Mouse (Mus musculus): Measurements from ENCODE around the gene Dupd1. TPM values are rescaled to one million over a fixed set of nuclear protein-coding genes. Genes with fewer than 3 reads are reported as not detected.

Dupd1 gene
- polyA plus RNA-seq, 1 experiment from 2014 or later = not detected

GRCm38 (mm10) chr14:21746251-21746650, 31.9 kb upstream of the Dupd1 start:
- 69% methylated on average over 8 of the region's 8 CpGs for WGBS (ENCODE audit: insufficient replicate concordance)

GRCm38 (mm10) chr14:21745149-21745548, 30.8 kb upstream of the Dupd1 start:
- 47% methylated on average over 5 of the region's 5 CpGs for WGBS (ENCODE audit: insufficient replicate concordance)
- H3K27ac ChIP-seq = no peak overlapping the region
- 0 out of 2 replicates have a peak, but pooled peaks cover 5% of the 10 kb centered on the region for H3K27me3 ChIP-seq
- ATAC-seq (ENCODE audit: low read depth) (peak; percentile 6; the same call in 1 of the 2 replicates), DNase-seq (no peak)
- no peaks in the 10 kb centered on the region for H3K9me3 ChIP-seq (replicated peaks)
- H3K9ac ChIP-seq = no peak overlapping the region
- no peak overlapping the region for H3K4me2 ChIP-seq
- H3K36me3 ChIP-seq = no peaks in the 10 kb centered on the region
- H3K4me1 ChIP-seq (replicated peaks) = peaks cover 15% of the 10 kb centered on the region
- H3K4me3 ChIP-seq (replicated peaks) = no peak overlapping the region

More at GRCm38 (mm10) chr14:21746251-21746650, 31.9 kb upstream of the Dupd1 start:
- Histone ChIP-seq H3K4me3 (replicated peaks) (no peak overlapping the region), H3K9ac (no peak overlapping the region), H3K27me3 (no peaks in the 10 kb centered on the region), H3K9me3 (replicated peaks) (no peaks in the 10 kb centered on the region), H3K27ac (no peak overlapping the region), H3K36me3 (no peaks in the 10 kb centered on the region), H3K4me2 (no peak overlapping the region), H3K4me1 (replicated peaks) (peaks cover 19% of the 10 kb centered on the region)
- ATAC-seq (ENCODE audit: low read depth) (no peak), DNase-seq (no peak)

- 79% methylated on average over 1 of the region's 1 CpGs for WGBS (ENCODE audit: insufficient replicate concordance)
These were observed 29.8 kb upstream of the Dupd1 start for GRCm38 (mm10) chr14:21744169-21744568.

GRCm38 (mm10) chr14:21742441-21742840, 28.1 kb upstream of the Dupd1 start:
- H3K27ac ChIP-seq = no peak overlapping the region
- 78% methylated on average over 4 of the region's 4 CpGs for WGBS (ENCODE audit: insufficient replicate concordance)
- no peaks in the 10 kb centered on the region for H3K9me3 ChIP-seq (replicated peaks)
- H3K9ac ChIP-seq = no peak overlapping the region
- no peaks in the 10 kb centered on the region for H3K36me3 ChIP-seq
- no peaks in the 10 kb centered on the region for H3K4me1 ChIP-seq (replicated peaks)
- H3K4me3 ChIP-seq (replicated peaks) = no peak overlapping the region
- ATAC-seq (ENCODE audit: low read depth) = no peak
- H3K27me3 ChIP-seq = 0 out of 2 replicates have a peak, but pooled peaks cover 5% of the 10 kb centered on the region
- no peak for DNase-seq
- no peak overlapping the region for H3K4me2 ChIP-seq

More at GRCm38 (mm10) chr14:21744169-21744568, 29.8 kb upstream of the Dupd1 start:
- no peak overlapping the region for H3K9ac ChIP-seq
- no peak for DNase-seq
- no peak overlapping the region for H3K27ac ChIP-seq
- no peaks in the 10 kb centered on the region for H3K9me3 ChIP-seq (replicated peaks)
- H3K4me3 ChIP-seq (replicated peaks) = no peak overlapping the region
- no peak overlapping the region for H3K4me2 ChIP-seq
- no peak for ATAC-seq (ENCODE audit: low read depth)
- no peaks in the 10 kb centered on the region for H3K36me3 ChIP-seq
- H3K4me1 ChIP-seq (replicated peaks) = peaks cover 9% of the 10 kb centered on the region
- 0 out of 2 replicates have a peak, but pooled peaks cover 5% of the 10 kb centered on the region for H3K27me3 ChIP-seq

DNA sequence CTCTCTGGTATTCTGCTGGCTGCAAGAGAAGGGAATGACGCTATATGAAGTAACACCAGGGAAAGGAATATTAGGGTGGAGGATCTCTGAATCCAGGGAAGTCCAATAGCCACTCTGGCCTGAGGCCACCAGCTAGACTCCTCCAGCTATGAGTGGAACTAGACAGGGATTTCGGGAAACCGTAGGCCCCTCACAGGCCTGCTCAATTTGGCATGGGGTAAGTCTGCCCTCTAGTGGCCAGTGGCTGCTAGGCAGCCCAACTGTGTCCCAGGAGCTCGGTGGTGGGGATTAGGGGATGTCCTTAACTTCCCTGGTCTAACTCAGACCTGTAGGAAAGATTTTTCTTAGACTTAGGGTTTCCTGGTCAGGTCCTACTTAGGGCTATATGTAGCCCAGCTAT, 27.4 kb upstream of the Dupd1 start:
- Histone ChIP-seq H3K4me1 (replicated peaks) (no peaks in the 10 kb centered on the region), H3K36me3 (no peaks in the 10 kb centered on the region), H3K4me3 (replicated peaks) (no peak overlapping the region), H3K9me3 (replicated peaks) (no peaks in the 10 kb centered on the region), H3K27me3 (0 out of 2 replicates have a peak, but pooled peaks cover 5% of the 10 kb centered on the region), H3K27ac (no peak overlapping the region), H3K9ac (no peak overlapping the region), H3K4me2 (no peak overlapping the region)
- WGBS (ENCODE audit: insufficient replicate concordance) = 20% methylated on average over 4 of the region's 4 CpGs
- ATAC-seq (ENCODE audit: low read depth) (0 out of 2 replicates have a peak, but pooled peaks have one; percentile 47), DNase-seq (peak; percentile 55)

DNA sequence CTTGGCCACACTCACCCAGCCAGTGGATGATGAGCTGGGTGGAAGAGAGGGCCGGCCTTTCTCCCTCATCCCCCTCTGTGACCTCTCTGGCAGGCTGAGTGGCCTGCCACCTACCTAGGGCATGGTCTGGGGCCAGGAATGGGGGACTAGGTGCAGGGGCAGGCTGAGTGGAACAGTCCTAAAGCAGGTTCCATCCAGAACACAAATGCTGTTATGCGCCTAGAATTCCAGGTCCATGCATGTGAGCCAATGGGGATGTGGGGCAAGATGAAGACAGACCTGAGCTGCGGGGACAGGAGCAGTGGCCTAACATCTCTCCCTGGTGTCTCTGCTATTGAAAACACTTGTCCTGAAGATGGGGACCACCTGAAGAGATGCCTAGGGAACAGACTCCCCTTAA, 26.9 kb upstream of the Dupd1 start:
- 0 out of 2 replicates have a peak, but pooled peaks cover 5% of the 10 kb centered on the region for H3K27me3 ChIP-seq
- no peaks in the 10 kb centered on the region for H3K36me3 ChIP-seq
- ATAC-seq (ENCODE audit: low read depth) = no peak
- 71% methylated on average over 3 of the region's 3 CpGs for WGBS (ENCODE audit: insufficient replicate concordance)
- H3K27ac ChIP-seq = no peak overlapping the region
- no peak for DNase-seq
- H3K4me1 ChIP-seq (replicated peaks) = no peaks in the 10 kb centered on the region
- no peaks in the 10 kb centered on the region for H3K9me3 ChIP-seq (replicated peaks)
- no peak overlapping the region for H3K9ac ChIP-seq
- H3K4me2 ChIP-seq = no peak overlapping the region
- no peak overlapping the region for H3K4me3 ChIP-seq (replicated peaks)

DNA sequence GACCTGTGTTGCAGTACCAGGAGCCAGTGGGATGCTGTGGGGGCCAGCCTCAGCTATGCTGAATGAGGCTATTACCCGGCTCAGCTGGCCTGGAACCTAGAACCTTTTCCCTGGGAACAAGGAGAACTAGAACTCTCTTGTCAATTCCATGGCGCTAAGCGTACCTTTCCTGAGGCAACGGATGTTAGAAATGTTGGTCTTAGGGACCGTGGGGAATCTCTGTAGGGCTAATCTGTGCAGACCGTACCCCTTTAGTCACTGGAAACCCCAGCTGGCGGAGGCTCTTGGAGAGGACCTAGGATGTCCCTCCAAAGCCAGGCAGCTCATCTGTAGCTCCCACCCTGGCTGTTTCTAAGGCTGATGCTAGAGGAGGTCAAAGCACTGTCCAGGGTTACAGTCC, 26.0 kb upstream of the Dupd1 start:
- H3K9me3 ChIP-seq (replicated peaks) = no peaks in the 10 kb centered on the region
- H3K27ac ChIP-seq = no peak overlapping the region
- no peaks in the 10 kb centered on the region for H3K4me1 ChIP-seq (replicated peaks)
- ATAC-seq (ENCODE audit: low read depth) (no peak), DNase-seq (no peak)
- H3K4me2 ChIP-seq = no peak overlapping the region
- no peak overlapping the region for H3K9ac ChIP-seq
- 0 out of 2 replicates have a peak, but pooled peaks cover 5% of the 10 kb centered on the region for H3K27me3 ChIP-seq
- no peak overlapping the region for H3K4me3 ChIP-seq (replicated peaks)
- no peaks in the 10 kb centered on the region for H3K36me3 ChIP-seq
- 71% methylated on average over 7 of the region's 7 CpGs for WGBS (ENCODE audit: insufficient replicate concordance)

- no peak overlapping the region for H3K4me2 ChIP-seq
- no peak overlapping the region for H3K9ac ChIP-seq
- H3K27ac ChIP-seq = no peak overlapping the region
- H3K36me3 ChIP-seq = no peaks in the 10 kb centered on the region
- no peaks in the 10 kb centered on the region for H3K27me3 ChIP-seq
- ATAC-seq (ENCODE audit: low read depth) = no peak
- H3K9me3 ChIP-seq (replicated peaks) = no peaks in the 10 kb centered on the region
- no peaks in the 10 kb centered on the region for H3K4me1 ChIP-seq (replicated peaks)
- no peak for DNase-seq
- WGBS (ENCODE audit: insufficient replicate concordance) = 74% methylated on average over 15 of the region's 15 CpGs
- no peak overlapping the region for H3K4me3 ChIP-seq (replicated peaks)
These were observed 18.9 kb upstream of the Dupd1 start for GRCm38 (mm10) chr14:21733131-21733905.

DNA sequence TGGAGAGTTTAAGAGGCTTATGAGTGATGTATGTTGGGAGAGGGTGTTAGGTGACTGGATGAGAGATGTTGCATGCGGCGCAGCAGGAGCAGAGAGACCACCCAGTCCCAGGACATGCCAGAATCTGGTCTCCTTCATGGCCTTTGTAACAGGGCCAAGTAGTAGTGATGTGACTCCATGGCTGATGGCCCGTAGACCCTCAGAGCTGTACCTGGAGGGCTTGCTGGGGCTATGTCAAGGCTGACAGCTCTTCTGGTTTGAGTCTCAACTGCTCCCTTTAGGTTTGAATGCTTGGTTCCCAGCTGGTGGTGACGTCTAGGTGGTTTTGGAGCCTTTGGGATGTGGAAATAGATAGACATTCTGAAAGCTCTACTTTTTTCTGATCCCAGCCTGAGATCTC, 15.6 kb upstream of the Dupd1 start:
- Histone ChIP-seq H3K36me3 (no peaks in the 10 kb centered on the region), H3K27ac (no peak overlapping the region), H3K4me2 (no peak overlapping the region), H3K9me3 (replicated peaks) (no peaks in the 10 kb centered on the region), H3K9ac (no peak overlapping the region), H3K4me3 (replicated peaks) (no peak overlapping the region), H3K4me1 (replicated peaks) (no peaks in the 10 kb centered on the region), H3K27me3 (no peaks in the 10 kb centered on the region)
- 70% methylated on average over 4 of the region's 4 CpGs for WGBS (ENCODE audit: insufficient replicate concordance)
- ATAC-seq (ENCODE audit: low read depth) = no peak
- no peak for DNase-seq

- Histone ChIP-seq H3K27ac (no peak overlapping the region), H3K4me1 (replicated peaks) (no peaks in the 10 kb centered on the region), H3K27me3 (no peaks in the 10 kb centered on the region), H3K4me2 (no peak overlapping the region), H3K9me3 (replicated peaks) (no peaks in the 10 kb centered on the region), H3K9ac (no peak overlapping the region), H3K36me3 (no peaks in the 10 kb centered on the region), H3K4me3 (replicated peaks) (no peak overlapping the region)
- 56% methylated on average over 6 of the region's 6 CpGs for WGBS (ENCODE audit: insufficient replicate concordance)
- DNase-seq (no peak), ATAC-seq (ENCODE audit: low read depth) (no peak)
These were observed 14.8 kb upstream of the Dupd1 start for GRCm38 (mm10) chr14:21729031-21729732.

GRCm38 (mm10) chr14:21722021-21722698, 7.8 kb upstream of the Dupd1 start:
- H3K4me3 ChIP-seq (replicated peaks) = no peak overlapping the region
- no peaks in the 10 kb centered on the region for H3K9me3 ChIP-seq (replicated peaks)
- ATAC-seq (ENCODE audit: low read depth) = no peak
- H3K4me1 ChIP-seq (replicated peaks) = no peaks in the 10 kb centered on the region
- no peaks in the 10 kb centered on the region for H3K27me3 ChIP-seq
- no peak overlapping the region for H3K27ac ChIP-seq
- no peak overlapping the region for H3K9ac ChIP-seq
- no peaks in the 10 kb centered on the region for H3K36me3 ChIP-seq
- no peak overlapping the region for H3K4me2 ChIP-seq
- no peak for DNase-seq
- 77% methylated on average over 8 of the region's 8 CpGs for WGBS (ENCODE audit: insufficient replicate concordance)
